Comparison of ENCODE assay signal across 8 mouse cellular contexts in the genomic region with DNA sequence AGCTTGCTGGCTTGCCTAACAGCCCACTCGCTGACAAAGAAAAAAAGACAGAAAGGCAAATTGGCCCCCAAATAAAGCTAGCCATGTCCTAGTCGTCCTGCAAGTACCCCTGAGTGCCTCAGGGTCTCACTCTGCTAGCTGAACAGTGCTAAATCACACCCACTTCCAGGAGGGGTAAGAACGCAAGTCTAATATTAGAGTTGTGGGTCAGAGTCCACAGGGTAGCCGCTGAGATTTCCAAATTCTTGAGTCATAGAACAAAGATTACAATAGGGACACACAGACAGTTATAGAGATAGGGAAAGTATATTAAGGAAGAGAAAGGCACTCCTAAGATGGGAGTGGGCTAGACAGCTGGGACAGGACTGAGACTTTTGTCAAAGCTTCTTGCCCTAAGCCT. TPM values are rescaled to one million over a fixed set of nuclear protein-coding genes. Genes with fewer than 3 reads are reported as not detected.
DNase-seq lines count a peak whose midpoint lies in the region; ATAC-seq and TF ChIP-seq lines count a peak whose summit lies in the region.

No protein-coding gene starts in this region.

- H3K4me3 ChIP-seq in cerebellum, adult 2 months (replicated peaks; ENCODE audit: insufficient read depth, low read depth, low read length) = no peak overlapping the region
- H3K4me3 ChIP-seq in lung, embryonic 15.5 days = no peak overlapping the region
- peak overlapping the region; percentile 25 for H3K4me3 ChIP-seq in limb, embryonic 10.5 days
- no peak overlapping the region for H3K4me3 ChIP-seq in stomach, embryonic 15.5 days (replicated peaks)

- H3K9me3 ChIP-seq in lung, embryonic 15.5 days = no peaks in the 10 kb centered on the region
- H3K9me3 ChIP-seq in limb, embryonic 10.5 days (replicated peaks) = no peaks in the 10 kb centered on the region
- no peaks in the 10 kb centered on the region for H3K9me3 ChIP-seq in stomach, embryonic 15.5 days

- no peak overlapping the region for H3K4me2 ChIP-seq in lung, embryonic 15.5 days
- H3K4me2 ChIP-seq in stomach, embryonic 15.5 days = no peak overlapping the region

- H3K36me3 ChIP-seq in lung, embryonic 15.5 days = no peaks in the 10 kb centered on the region
- H3K36me3 ChIP-seq in limb, embryonic 10.5 days = peaks cover 3% of the 10 kb centered on the region
- peaks cover 3% of the 10 kb centered on the region; the same call in 1 of the 2 replicates for H3K36me3 ChIP-seq in stomach, embryonic 15.5 days

- no peak for ATAC-seq in lung, embryonic 15.5 days (ENCODE audit: borderline replicate concordance, extremely low read depth, low FRiP score, low TSS enrichment)
- ATAC-seq in stomach, embryonic 15.5 days (ENCODE audit: insufficient read depth, low FRiP score, low read depth) = no peak

- 75% methylated on average over 4 of the region's 4 CpGs for WGBS in cerebellum, adult 2 months
- WGBS in lung, embryonic 15.5 days = 54% methylated on average over 4 of the region's 4 CpGs
- 39% methylated on average over 4 of the region's 4 CpGs for WGBS in limb, embryonic 10.5 days
- 35% methylated on average over 4 of the region's 4 CpGs for WGBS in stomach, embryonic 15.5 days

- no peak for TF ChIP-seq POLR2A in cerebellum, adult 2 months (IDR thresholded peaks at IDR 0.05; ENCODE audit: borderline replicate concordance, insufficient read depth, low read length)

- peak overlapping the region; percentile 45; the same call in 1 of the 2 replicates for H3K27ac ChIP-seq in cerebellum, adult 2 months (ENCODE audit: insufficient read depth, low read length)
- peak overlapping the region; percentile 85 for H3K27ac ChIP-seq in lung, embryonic 15.5 days
- peak overlapping the region; percentile 80 for H3K27ac ChIP-seq in limb, embryonic 10.5 days
- H3K27ac ChIP-seq in stomach, embryonic 15.5 days = peak overlapping the region; percentile 83

- intact Hi-C loops in left cerebral cortex, postnatal 10 days (cut with DNase I) = no loop called here

- no peak for TF ChIP-seq CTCF in cerebellum, adult 2 months (IDR thresholded peaks at IDR 0.05; ENCODE audit: borderline replicate concordance, insufficient read depth, low read depth, low read length)

- peaks cover 29% of the 10 kb centered on the region for H3K4me1 ChIP-seq in cerebellum, adult 2 months (ENCODE audit: control insufficient read depth, insufficient read depth, low read length)
- H3K4me1 ChIP-seq in lung, embryonic 15.5 days = peaks cover 47% of the 10 kb centered on the region
- peaks cover 95% of the 10 kb centered on the region for H3K4me1 ChIP-seq in limb, embryonic 10.5 days
- H3K4me1 ChIP-seq in stomach, embryonic 15.5 days = peaks cover 43% of the 10 kb centered on the region

- H3K27me3 ChIP-seq in cerebellum, adult 2 months (ENCODE audit: control insufficient read depth, insufficient read depth, low read length) = no peaks in the 10 kb centered on the region
- H3K27me3 ChIP-seq in lung, embryonic 15.5 days = no peaks in the 10 kb centered on the region
- peaks cover 23% of the 10 kb centered on the region for H3K27me3 ChIP-seq in limb, embryonic 10.5 days (ENCODE audit: low read depth, poor library complexity, severe bottlenecking)
- H3K27me3 ChIP-seq in stomach, embryonic 15.5 days (replicated peaks) = no peaks in the 10 kb centered on the region

- no peak overlapping the region for H3K9ac ChIP-seq in lung, embryonic 15.5 days
- no peak overlapping the region for H3K9ac ChIP-seq in stomach, embryonic 15.5 days

- DNase-seq in cerebellum, adult 2 months = no peak
- no peak for DNase-seq in cerebellum, postnatal 10 days
- no peak for DNase-seq in lung, adult 18-20 months
- DNase-seq in limb, embryonic 10.5 days (ENCODE audit: low spot score) = no peak
- no peak for DNase-seq in spleen, postnatal 10 days (ENCODE audit: low spot score in 2 of 2)
- no peak for DNase-seq in left cerebral cortex, postnatal 10 days (ENCODE audit: extremely low spot score in 1 of 2, low spot score in 2 of 2)

RNA-seq across cellular contexts. Expression of gene Lrig1, which starts 51.5 kb away (rescaled TPM):
- polyA plus RNA-seq in cerebellum, adult 2 months (2012; rRNA removed) = 84.5 and 86.2 TPM in 2 replicates
- polyA plus RNA-seq in lung, embryonic 15.5 days (2015; fragmentation: Nextera tagmentation; extraction: Ambion mirVana) = 9.0 and 11.3 TPM in 2 replicates
- 13.7 and 15.7 TPM in 2 replicates for polyA plus RNA-seq in limb, embryonic 10.5 days (2016; fragmentation: Nextera tagmentation; extraction: Ambion mirVana)
- polyA plus RNA-seq in stomach, embryonic 15.5 days (2015; fragmentation: Nextera tagmentation; extraction: Ambion mirVana) = 25.7 TPM in 2 replicates
- 10 to 100 TPM; 32.0 to 32.9 TPM for total RNA-seq in left cerebral cortex, postnatal 10 days (2021)
